Mouse (Mus musculus) retina, adult 2 months (tissue): ENCODE measurements around the gene Thtpa.

Experiments
- DNase-seq: peaks from one replicate; pipeline ENCODE4 v3.0.0-alpha.2; 2012; ENCODE audit warnings: low read depth, low spot score

Thtpa gene

GRCm38 (mm10) chr14:55094704-55095231 is at the start of gene Thtpa:
Thtpa (plus strand) TSS chr14:55094784.
- DNase-seq: peak; percentile 69

DNA sequence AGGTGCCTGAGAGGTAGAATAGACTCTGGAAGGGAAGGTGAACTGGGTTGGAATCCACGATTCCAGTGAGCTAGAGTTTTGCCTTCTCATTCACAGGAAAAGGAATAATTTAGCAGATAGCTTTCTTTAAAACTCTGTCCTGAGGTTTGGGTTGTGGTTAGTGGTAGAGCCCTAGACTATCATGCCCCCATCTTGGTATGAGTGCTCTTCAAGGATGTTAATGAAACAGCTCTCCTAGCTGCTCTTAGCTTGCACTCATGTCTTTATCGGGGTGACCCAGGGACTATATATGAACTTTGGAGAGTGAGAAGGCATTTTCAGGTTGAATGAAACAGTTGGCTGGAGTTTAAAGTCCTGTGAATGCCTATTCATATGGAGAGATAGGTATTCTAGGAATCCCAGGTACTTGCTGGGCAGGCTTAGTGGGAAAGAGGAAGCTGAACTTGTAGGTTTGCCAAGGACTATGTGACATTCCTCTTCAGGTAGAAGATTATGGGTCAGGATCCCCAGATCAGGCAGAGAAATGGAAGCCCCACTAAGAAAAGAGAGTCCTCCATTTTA is 46.5 kb upstream of the Thtpa start:
- DNase-seq: no peak

DNA sequence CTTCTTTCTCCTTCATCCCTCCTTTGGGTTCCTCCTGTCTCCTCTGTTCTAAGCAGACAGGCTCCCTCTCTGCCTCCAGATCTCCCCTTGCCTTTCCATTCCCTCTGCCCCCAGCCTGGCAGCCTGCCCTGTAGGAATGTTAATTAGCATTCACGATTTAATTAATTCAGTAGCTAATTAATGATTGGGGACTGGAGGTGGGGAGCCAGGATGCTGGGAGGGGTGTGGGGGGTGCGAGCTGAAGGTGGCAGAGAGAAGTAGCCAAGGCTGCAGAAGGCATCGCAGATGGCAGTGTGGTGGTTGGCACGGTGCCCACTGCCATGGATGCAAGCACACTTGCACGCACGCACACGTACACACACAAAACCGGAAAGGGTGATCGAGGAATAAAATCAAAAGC is 42.1 kb upstream of the Thtpa start:
- no peak for DNase-seq

DNA sequence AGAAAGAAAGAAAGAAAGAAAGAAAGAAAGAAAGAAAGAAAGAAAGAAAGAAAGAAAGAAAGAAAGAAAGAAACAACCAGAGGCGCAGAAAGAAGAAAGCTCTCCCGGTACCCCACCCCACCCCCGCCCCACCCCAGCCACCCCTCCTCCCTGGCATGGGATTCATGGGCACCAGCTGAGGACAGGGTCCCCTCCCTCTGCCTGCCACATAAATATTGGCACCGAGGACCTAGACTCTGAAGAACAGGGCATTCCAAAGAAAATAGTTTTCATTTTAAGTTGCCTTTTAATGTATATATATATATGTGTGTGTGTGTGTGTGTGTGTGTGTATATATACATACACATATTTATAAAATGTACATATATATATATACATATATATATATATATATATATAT is 41.5 kb upstream of the Thtpa start:
- no peak for DNase-seq

DNA sequence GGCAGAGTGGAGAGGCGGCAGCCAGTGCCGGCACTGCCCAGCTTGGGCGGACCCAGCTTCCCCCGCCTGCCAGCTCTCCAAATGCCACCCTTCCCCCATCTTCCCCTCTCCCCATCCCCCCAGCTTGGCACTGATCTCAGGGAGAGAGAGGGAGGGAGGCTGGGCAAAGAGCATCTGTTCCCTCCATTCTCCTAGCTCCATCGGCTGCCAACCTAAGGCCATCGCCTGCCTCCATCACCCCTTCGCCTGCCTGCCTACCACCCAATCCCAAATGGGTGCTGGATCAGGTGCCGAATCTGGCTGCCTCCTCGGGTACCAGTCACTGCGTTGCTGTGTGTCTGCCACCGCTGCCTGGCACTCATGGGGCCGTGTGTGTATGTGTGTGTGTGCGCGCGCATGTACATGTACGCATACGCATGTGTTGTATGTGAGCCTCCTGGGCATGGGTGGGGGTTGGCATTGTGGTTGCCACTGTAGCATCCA is 40.8 kb upstream of the Thtpa start:
- DNase-seq: peak; percentile 54

DNA sequence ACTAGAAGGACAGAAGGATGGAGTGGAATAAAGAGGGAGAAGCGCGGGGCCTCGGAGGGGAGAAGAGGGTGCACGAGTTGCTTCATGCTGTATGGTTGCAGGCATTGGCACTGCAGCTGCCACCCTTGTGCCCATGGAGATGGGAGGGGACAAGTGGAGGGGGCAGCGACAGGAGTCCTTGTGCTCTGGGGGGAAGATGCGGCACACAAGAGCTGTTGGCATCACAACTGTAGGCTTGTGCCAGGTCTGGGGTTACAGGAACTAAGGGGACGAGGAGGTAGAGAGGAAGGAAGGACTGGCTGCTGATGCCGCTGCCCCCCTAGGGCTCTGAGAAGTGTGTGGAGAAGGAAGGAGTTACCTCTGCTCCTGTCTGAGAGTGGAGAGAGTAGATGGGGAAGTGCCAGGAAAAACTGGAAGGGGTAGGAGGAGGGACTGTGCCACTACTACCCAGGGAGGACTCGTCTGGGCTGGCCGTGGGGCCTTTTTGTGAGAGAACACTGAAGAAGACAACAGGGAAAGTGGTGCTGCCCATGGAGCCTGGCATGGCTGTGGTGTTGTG is 40.3 kb upstream of the Thtpa start:
- no peak for DNase-seq

DNA sequence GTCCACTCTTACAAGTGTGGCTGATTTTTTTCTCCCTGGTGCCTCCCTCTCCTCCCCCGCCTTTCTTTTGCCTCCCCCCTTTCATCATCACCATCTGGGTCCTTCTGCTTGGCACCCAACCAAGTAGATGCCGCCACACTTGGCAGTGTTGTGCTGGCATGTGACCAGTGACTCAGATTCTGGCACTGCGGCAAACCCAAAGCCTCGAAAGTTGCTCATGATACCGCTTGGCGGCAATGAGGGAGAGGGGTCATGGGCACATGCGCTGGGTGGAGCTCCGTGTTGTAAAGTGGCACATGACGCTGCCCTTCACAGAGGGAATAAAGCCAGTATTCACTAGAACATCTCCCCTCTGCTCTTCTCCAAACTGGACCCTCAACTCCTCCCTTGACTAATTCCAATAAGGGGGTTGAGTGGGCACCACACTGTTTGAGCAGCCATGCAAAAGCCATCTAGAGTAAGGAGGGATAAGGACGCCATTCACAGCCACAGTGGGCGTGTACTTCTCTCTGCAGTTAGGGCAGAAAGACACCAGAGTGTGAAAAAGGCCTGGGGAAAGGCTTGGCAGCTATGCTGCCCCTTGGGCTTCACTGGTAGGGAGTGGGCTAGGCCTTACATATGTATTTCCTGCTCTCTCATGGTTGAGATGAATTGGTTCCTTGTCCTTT is 39.3 kb upstream of the Thtpa start:
- DNase-seq: no peak

- DNase-seq: no peak
Measured at GRCm38 (mm10) chr14:55059009-55059408, 35.6 kb upstream of the Thtpa start.

DNA sequence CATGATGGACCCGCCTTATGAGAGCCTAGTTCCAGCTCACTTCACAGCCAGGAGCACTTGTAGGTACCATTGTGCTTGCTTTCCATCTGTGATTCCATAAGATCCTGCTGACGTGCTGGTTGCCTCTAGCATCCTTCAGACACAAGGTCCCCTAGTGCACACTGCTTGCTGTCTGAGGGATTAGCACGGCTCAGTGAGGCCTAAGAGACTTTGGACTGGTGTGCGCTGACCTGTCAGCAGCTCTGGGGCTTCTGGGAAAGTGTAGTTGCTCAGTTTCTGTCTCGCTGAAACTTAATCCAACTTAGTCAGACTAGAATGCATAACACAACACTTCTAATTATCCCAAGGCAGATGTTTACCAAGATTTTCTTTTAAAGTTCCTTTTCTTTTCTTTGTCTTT is 34.7 kb upstream of the Thtpa start:
- peak; percentile 68 for DNase-seq

- DNase-seq: no peak
Measured at GRCm38 (mm10) chr14:55061845-55062244, 32.7 kb upstream of the Thtpa start.

DNA sequence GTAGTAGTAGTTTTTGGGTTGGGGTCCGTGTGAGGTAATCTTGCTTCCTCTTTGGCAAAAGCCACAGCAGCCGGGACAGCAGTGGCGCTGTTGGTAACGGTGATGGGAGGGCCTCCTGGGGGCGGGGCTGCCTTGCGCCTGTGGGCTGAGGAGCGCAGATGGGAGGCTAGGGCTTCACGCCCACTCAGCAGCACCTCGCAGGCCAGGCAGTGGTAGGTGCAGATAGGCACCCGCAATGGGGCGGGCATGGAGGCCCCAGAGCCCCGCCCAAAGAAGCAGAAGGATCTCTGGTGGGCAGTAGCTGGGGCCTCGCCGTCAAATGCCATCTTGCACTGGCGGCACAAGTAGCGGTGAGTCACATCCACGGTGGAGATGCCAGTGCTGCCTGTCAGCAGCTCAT is 32.0 kb upstream of the Thtpa start:
- DNase-seq: no peak

DNA sequence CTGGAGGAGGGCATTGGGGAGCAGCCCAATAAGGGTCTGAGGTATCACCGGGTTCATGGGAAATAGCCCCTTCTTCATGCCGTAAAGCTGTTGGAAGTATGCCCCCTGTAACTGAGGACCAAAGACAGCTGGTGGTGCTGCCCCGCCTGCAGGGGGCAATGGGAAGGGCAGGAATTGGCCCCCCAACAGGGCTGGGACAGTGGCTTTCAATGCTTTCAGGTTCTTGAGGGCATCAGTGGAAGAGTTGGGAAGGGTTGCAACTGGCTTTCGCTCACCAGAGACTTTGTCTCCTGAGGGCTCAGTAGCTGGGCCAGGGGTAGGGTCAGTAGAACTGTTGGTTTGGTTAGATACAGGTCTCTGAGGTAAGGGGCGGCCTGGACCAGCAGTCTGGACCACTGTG is 31.5 kb upstream of the Thtpa start:
- DNase-seq: no peak

GRCm38 (mm10) chr14:55063581-55064381 is 30.8 kb upstream of the Thtpa start:
- DNase-seq: no peak

DNA sequence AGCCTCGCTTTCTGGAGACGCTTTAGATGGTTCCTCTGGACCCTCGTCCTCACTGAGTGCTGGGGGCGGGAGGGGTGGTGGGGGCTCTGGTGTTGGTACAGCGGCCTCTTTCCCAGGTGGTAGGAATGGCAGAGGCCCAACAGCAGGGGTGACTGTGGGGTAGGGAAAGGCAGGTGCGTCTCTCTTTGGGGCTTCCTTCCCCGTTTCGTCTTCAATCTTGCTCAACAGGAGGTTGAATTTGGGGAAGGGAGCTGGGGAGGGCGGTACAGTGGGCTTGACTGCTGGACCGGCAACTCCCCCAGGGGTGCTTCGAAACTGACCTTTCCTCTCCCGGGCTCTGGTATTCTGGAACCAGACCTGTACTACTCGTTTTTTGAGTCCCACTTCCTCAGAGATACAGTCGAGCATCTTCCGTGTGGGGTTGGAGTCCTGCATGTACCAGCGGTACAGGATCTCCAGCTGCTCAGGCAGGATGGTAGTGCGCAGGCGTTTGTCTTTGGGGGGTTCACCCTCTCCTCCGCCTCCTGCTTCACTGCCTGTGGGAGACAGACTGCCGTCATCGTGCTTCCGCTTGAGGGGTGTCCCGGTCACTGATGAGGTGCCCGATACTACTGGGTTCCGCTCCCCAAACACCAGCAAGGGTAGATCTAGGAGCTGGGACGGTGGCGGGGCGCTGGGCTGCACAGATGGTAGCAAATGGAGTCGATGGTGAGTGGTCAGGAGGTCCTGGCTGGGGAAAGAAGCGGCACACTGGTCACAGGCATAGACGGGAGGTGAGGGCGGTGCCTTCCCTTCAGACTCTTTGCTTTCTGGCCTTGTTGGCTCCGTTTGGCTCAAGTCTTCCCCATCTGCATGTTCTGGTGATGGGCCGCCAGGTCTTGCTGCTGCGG is 29.9 kb upstream of the Thtpa start:
- DNase-seq: no peak

- no peak for DNase-seq
Measured at GRCm38 (mm10) chr14:55065391-55065790, 29.2 kb upstream of the Thtpa start.

DNA sequence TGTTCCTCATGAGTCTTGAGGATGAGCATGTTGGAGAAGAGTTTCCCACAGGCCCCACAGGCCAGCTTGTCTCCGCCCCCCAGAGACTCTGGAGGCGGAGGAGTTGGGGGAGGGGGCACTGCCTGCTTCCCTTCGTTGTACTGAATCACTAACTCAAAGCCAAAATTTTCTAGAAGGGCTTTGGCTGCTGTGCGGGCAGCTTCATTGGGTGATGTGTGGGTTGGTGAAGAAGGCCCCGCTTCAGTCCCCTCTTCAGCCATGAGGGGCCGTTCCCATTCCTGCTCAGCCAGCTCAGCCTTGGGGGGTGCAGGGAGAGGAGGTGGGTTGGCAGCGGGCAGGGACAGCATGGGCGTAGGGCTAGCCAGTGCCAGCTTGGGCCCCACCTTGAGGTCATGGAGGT is 28.5 kb upstream of the Thtpa start:
- DNase-seq: no peak

DNA sequence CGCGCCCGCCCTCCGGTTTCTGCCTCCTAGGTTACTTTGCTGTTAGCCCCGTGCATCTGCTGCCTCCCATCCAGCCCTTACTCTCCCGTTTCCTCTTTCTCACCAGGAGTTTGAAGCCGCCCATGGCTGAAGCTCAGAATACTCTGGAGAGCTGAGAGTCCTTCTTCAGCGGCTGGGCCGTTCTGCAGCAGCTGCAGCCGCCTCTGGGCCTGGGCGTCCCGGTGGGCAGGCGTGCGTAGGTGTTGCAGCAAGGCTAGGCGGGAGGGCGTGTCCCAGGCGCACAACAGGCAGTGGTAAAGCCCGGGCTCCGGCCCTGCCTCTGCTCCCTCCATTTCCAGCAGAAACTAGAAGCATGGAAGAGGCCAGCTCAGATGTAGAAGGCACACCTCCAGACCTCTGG is 22.8 kb upstream of the Thtpa start:
- DNase-seq: no peak

DNA sequence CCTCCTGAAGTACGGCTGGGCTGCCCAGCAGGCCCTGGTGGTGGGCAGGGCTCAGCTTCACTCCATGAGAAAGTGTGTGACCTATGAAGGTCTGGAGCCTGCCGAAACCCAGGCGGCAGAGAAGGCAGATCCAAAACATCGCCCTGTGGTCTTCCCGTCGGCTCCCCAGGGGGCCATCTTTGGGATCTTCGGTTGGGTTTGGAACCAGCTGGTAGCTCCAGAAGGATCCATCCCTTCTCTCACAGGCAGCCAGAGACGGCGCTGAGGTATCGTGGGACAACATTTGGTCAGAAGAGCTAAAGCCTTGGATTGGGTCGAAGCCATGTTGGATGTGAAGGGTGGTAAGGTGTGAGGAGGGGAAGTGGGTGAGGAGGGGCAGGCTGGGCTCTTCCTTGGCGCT is 20.2 kb upstream of the Thtpa start:
- DNase-seq: no peak

- DNase-seq: no peak
Measured at GRCm38 (mm10) chr14:55076224-55076623, 18.4 kb upstream of the Thtpa start.

- DNase-seq: no peak
Measured at GRCm38 (mm10) chr14:55076956-55077355, 17.6 kb upstream of the Thtpa start.
